Mouse (Mus musculus) kidney, adult 18-20 months (tissue): ENCODE data around the gene Baz2a.
"Not testable (repeated sequence)": the region's sequence is repeated elsewhere in the genome, so short reads cannot be mapped to it uniquely, and the experiment has no call there.

ENCODE experiments used
- DNase-seq: peaks from one replicate; pipeline ENCODE4 v3.0.0; 2021

Baz2a gene

GRCm38 (mm10) chr10:128125951-128126350 lies 34.6 kb downstream of the Baz2a start:
- DNase-seq = no peak

DNA sequence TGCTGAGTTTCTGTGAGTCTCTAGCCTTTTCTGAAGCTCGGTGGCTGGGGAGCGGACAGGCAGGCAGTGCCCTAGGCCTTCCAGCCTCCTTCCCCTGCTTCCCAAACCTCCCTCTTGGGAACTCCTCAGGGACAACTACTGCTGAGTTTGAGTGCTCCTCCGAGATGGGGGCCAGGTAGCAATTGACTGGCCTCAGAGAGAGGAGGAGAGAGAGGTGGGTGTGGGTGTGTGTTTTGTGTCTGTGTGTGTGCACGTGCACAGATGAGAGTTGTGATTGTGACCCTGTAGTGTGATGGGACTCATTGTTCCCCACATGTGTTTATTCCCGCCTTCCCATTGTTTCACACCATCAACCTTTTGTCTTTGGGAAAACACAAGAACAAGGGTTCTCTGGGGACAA lies 36.1 kb downstream of the Baz2a start:
- DNase-seq = no peak

DNA sequence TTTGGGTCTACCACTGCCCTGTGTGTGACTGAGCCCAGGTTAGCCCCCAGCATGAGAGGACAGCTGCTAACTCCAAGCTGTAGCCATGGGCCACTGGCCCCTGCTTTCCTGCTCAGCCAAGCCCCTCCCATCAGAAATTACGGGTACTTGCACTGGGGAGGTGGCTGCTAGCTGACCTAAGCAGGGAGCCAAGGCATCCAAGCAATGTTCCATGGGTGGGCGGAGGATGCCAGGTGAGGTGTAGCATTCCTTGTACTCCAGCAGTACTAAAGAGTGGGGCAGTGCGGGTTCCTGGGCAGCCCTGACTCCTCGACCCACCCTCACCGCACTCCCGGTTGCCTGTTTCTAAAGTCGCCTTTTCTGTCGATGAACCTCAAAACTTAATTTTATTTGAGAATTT lies 36.8 kb downstream of the Baz2a start:
- DNase-seq = no peak

DNA sequence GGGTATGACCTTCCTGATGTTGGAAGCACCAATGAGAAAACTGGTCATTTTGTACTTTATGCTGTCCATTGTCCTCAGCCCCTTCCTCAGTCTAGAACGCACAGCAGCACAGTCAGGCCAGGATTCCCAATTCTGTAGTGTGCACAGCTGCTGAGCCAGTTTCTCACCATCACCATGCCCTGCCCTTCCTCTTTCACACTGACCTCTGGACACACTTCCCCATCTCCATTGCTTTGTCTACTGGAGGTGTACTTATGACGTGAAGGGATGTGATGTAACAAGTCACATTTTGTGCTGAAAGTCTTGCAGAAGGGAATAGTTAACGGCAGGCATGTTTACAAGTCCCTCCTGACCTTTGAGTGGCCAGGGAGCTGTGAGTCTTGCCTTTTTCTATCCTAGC lies 39.9 kb downstream of the Baz2a start:
- no peak for DNase-seq

DNA sequence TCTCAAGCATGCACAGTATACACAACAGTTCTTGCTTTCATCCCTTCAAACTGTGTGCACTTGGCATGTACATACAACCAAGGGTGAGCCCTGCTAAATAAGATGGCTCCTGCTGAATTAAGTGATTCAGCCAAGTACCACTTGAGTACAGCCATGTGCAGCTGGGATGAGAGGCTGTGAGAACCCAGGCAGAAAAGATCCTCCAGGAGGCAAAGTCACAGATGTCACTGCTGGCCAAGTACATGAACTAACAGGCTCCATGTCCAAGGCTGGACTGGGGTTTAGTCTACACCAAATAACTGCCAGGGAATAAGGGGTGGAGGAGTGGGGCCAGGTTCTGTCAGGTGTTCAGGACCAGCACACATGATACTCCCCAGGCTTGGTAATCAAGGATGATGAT lies 40.4 kb downstream of the Baz2a start:
- no peak for DNase-seq

- no peak for DNase-seq
Observed at GRCm38 (mm10) chr10:128133650-128134332, 42.4 kb downstream of the Baz2a start.

GRCm38 (mm10) chr10:128135374-128135773 lies 44.0 kb downstream of the Baz2a start:
- no peak for DNase-seq

DNA sequence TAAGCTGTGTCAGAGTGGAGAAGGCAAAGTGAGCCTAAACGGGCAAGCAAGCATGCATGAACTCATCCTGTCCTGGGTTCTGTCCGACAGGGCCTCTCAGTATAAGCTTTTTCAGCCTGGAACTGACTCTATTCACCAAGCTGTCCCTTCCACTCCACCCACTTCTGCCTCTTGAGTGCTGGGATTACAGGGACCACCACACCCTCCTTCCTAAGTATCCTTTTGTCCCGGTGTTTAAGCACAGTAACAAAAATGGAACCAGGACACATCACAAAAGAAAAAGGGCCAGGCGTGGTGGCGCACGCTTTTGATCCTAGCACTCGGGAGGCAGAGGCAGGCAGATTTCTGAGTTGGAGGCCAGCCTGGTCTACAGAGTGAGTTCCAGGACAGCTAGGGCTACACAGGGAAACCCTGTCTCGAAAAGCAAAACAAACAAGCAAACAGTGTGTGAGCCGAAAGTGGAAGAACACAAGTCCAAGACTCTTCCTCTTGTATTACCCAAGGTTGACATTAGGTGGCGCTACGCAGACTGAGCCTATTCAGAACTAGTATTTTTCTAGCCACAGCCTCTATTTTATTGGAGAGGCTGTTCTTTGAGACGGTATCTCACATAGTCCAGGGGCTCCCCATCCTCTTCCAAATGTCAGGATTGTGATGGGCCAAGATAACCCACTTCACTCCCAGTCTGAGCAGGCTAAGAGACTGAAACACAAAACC lies 49.0 kb downstream of the Baz2a start:
- DNase-seq = peak; percentile 56

- DNase-seq = peak; percentile 21
Observed at GRCm38 (mm10) chr10:128142165-128142564, 50.8 kb downstream of the Baz2a start.

GRCm38 (mm10) chr10:128143659-128144058 lies 52.3 kb downstream of the Baz2a start:
- no peak for DNase-seq

GRCm38 (mm10) chr10:128144961-128145360 lies 53.6 kb downstream of the Baz2a start:
- DNase-seq = no peak

- DNase-seq = no peak
Observed at GRCm38 (mm10) chr10:128148789-128149365, 57.5 kb downstream of the Baz2a start.

- DNase-seq = peak; percentile 74
Observed at GRCm38 (mm10) chr10:128149592-128149991, 58.2 kb downstream of the Baz2a start.

DNA sequence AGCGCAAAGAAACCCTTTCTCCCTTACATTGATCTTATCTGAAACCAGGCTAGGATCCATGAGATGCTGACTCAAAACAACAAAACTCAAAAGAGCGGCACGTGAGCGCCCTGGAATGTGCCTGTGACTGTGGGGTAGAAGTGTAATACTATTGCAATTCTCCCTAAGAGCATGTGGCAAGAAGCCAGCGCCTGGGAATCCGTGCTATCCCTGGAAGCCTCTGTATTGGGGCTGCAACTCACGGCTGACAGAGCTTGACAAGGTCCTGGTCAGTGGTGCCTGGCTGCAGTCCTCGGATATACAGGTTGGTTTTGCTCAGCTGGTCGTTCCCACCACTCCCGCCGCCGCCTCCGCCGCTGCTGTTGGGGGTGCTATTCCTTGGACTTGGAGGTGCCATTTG lies 59.6 kb downstream of the Baz2a start:
- DNase-seq = peak; percentile 63

DNA sequence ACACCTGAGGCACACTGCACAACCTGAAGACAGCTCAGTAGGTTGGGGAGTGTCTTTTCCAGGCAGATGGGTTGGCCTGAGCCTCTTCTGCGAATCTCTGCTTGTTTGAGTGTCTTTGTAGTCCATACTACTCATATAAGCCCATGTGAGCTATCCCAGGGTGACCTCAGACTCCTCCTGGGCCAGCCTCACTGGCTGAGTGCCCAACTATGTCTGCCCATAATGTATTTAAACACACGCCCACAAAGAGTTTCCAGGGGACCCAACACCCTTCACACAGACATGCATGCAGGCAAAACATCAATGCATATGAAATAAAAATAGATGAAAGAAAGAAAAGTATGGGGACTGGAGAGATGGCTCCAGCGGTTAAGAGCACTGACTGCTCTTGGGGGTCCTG lies 62.6 kb downstream of the Baz2a start:
- no peak for DNase-seq

GRCm38 (mm10) chr10:128165726-128166125 lies 74.3 kb downstream of the Baz2a start:
- DNase-seq = not testable (repeated sequence)

DNA sequence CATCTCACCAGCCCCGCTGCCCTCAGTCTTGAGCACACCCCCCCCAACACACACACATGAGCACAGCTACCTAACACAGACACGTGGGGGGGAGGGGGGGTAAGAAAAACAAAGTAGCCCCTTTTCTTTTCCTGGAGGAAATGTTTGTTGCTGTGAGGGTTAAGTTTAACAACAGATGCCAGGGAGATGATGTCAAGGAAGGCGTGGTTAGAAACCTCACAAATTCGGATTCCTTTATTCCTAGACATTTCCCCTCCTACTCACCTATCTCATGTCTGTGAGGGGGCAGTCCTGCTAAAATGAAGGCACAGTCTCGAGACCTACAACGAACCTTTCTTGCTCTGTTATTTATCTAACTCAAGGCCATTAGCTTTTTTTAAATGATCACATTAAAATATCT lies 75.7 kb downstream of the Baz2a start:
- no peak for DNase-seq

GRCm38 (mm10) chr10:128171348-128171747 lies 80.0 kb downstream of the Baz2a start:
- not testable (repeated sequence) for DNase-seq

DNA sequence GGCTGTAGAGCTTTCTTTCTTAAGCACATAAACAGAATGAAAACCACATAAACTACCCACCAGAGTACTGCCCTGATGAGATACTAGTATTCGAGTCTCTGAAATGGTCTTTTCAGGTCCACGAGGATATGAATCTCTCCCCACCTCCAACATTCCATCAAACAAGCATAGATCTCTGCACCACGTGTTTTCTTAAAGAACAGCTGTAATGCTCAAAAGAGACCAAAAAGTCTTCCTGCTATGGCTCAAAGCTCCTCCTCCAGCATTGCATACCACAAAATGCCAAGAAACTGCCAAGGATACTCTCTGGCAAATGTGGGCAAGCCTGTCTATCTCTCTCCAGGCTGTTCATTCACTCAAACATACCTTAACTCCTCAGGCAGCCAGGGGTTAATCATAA lies 83.9 kb downstream of the Baz2a start:
- DNase-seq = no peak

GRCm38 (mm10) chr10:128175996-128176755 lies 84.8 kb downstream of the Baz2a start:
- peak; percentile 69 for DNase-seq

DNA sequence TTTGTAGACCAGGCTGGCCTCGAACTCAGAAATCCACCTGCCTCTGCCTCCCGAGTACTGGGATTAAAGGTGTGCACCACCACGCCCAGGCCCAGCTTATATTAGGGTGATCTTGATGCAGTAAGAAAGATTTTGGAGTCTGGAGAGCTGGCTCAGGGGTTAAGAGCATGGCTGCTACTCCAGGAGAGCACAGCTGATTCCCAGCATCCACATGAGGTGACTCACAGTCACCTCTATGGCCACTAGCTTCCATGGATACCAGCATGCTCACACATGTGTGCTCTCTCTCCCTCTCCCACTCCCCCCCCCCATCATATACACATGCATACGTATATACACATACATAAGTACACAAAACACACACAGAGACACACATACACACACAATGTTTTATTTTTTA lies 85.9 kb downstream of the Baz2a start:
- DNase-seq = no peak
